Mouse (Mus musculus) forebrain, embryonic 12.5 days (tissue): ENCODE results near the gene Zfp324. TPM values are rescaled to one million over a fixed set of nuclear protein-coding genes. Genes with fewer than 3 reads are reported as not detected.
"Not testable (repeated sequence)": the region's sequence is repeated elsewhere in the genome, so short reads cannot be mapped to it uniquely, and the experiment has no call there.

Experiments used
- ATAC-seq: fragments of 200-750 bp; cut with Nextera tagmentation; 2 replicates; pipeline ENCODE4 v1.8.0; 2017; ENCODE audit warnings: moderate TSS enrichment; ENCODE audit not compliant: low FRiP score
- H3K27ac ChIP-seq: fragments of 300-500 bp; sonication (generic); 2 replicates; pipeline ENCODE4 v1.5.1; 2016; ENCODE audit warnings: mild to moderate bottlenecking
- H3K27me3 ChIP-seq: fragments of 300-500 bp; sonication (generic); 2 replicates; pipeline ENCODE4 v1.6.1; 2016; ENCODE audit warnings: mild to moderate bottlenecking
- H3K36me3 ChIP-seq: fragments of 300-500 bp; sonication (generic); replicated peaks from 2 replicates; pipeline ENCODE4 v1.6.1; 2016; ENCODE audit warnings: mild to moderate bottlenecking
- H3K4me1 ChIP-seq: fragments of 300-500 bp; sonication (generic); 2 replicates; pipeline ENCODE4 v1.6.1; 2016
- H3K4me2 ChIP-seq: fragments of 300-500 bp; sonication (generic); 2 replicates; pipeline ENCODE4 v1.6.1; 2016; ENCODE audit warnings: mild to moderate bottlenecking, moderate library complexity
- H3K4me3 ChIP-seq: fragments of 300-500 bp; sonication (generic); replicated peaks from 2 replicates; pipeline ENCODE4 v1.5.1; 2016; ENCODE audit warnings: mild to moderate bottlenecking
- H3K9ac ChIP-seq: fragments of 300-500 bp; sonication (generic); 2 replicates; pipeline ENCODE4 v1.6.1; 2016; ENCODE audit warnings: mild to moderate bottlenecking
- H3K9me3 ChIP-seq: fragments of 300-500 bp; sonication (generic); 2 replicates; pipeline ENCODE4 v1.6.1; 2016
- WGBS: fragments of 180-500 bp; shearing (Covaris S2); methylation state at CpG from one replicate; pipeline ENCODE4 v1.1.7; 2016; 5-methylcytosine and 5-hydroxymethylcytosine counted together
- polyA plus RNA-seq: library from polyadenylated mRNA; unstranded; fragments of >200 nt; fragmentation: Nextera tagmentation; extraction: Ambion mirVana; gene quantifications from 2 replicates; pipeline ENCODE4 v1.2.1, GENCODE M21; 2016

Zfp324 gene
- 11.3 and 12.4 TPM in 2 replicates for polyA plus RNA-seq

- peak within 1 kb of the TSS; percentile 90 for H3K4me2 ChIP-seq
- H3K4me3 ChIP-seq = peak within 1 kb of the TSS; percentile 68
- H3K9me3 ChIP-seq = no peaks in the 10 kb centered on the region
- peaks cover 30% of the 10 kb centered on the region for H3K4me1 ChIP-seq
- WGBS = under 1% methylated on average over 23 of the region's 23 CpGs
- H3K9ac ChIP-seq = peak within 1 kb of the TSS; percentile 92
- H3K27ac ChIP-seq = peak within 1 kb of the TSS; percentile 90
- H3K27me3 ChIP-seq = no peaks in the 10 kb centered on the region
- peak; percentile 95 for ATAC-seq
- H3K36me3 ChIP-seq = peaks cover 22% of the 10 kb centered on the region
Observed at GRCm38 (mm10) chr7:12965678-12966091, at the start of gene Zfp324. TSS of gene Zfp324 (plus strand) at chr7:12965838.

- not testable (repeated sequence) for ATAC-seq, H3K9ac ChIP-seq, H3K4me3 ChIP-seq, H3K27me3 ChIP-seq, H3K27ac ChIP-seq, H3K9me3 ChIP-seq
- H3K4me2 ChIP-seq = 0 out of 2 replicates have a peak overlapping the region, but pooled peaks have one; percentile 82
- H3K4me1 ChIP-seq = peaks cover 18% of the 10 kb centered on the region
- H3K36me3 ChIP-seq = peaks cover 26% of the 10 kb centered on the region
- WGBS = 95% methylated on average over 7 of the region's 8 CpGs
Observed at GRCm38 (mm10) chr7:12920495-12920894, 45.1 kb upstream of the Zfp324 start.

GRCm38 (mm10) chr7:12921318-12921704 lies 44.3 kb upstream of the Zfp324 start:
- 0% methylated on average over 3 of the region's 3 CpGs for WGBS
- Histone ChIP-seq H3K4me3 (peak overlapping the region; percentile 88), H3K9me3 (no peaks in the 10 kb centered on the region), H3K4me2 (peak overlapping the region; percentile 82), H3K27me3 (peaks cover 11% of the 10 kb centered on the region), H3K36me3 (peaks cover 34% of the 10 kb centered on the region), H3K27ac (peak overlapping the region; percentile 89), H3K4me1 (peaks cover 18% of the 10 kb centered on the region), H3K9ac (peak overlapping the region; percentile 80)
- ATAC-seq = peak; percentile 0; the same call in 1 of the 2 replicates

DNA sequence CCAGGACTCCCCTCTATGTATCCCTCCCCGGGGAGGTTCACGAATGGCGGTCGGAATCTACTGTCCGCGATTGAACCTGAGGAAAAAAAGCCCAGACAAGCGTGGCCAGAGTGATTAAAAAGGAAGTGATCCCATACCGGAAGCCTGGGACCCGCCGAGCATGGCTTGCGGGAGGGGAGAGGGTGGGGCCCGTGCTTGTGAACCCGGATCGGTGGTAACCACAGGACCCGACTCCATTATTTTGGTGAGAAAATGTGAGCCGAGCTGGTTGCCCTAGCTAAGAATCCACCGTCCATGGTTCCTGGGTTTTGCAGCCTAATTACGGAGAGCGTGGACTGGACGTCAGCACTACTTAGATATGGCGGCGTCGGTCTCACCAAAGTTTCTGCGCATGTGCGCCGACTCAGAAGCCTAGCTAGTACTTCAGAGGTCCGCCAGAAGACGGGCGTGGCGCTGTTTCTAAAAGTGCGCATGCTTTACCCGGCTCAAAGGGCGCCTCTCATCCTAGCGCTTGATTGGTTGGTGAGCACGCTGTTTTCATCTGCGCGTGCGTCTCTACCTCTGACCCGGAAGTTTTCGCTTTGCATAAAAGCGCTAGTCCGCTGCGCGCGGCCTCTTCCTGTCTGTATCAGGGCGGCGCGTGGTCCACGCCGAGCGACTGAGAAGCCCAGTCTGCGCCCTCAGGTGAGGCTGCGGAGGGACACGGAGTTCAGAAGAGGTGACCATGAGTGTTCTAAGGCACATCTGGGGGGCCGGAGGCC lies 43.8 kb upstream of the Zfp324 start, which contains the start of gene Rps5:
Gene Rps5, plus strand, starts transcription at position 586 of the 761 bp plus-strand sequence.
- peak within 1 kb of the TSS; percentile 93 for H3K4me2 ChIP-seq
- H3K9me3 ChIP-seq = no peaks in the 10 kb centered on the region
- peaks cover 17% of the 10 kb centered on the region for H3K27me3 ChIP-seq
- under 1% methylated on average over 55 of the region's 55 CpGs for WGBS
- H3K4me3 ChIP-seq = peak within 1 kb of the TSS; percentile 88
- ATAC-seq = peak; percentile 99
- H3K4me1 ChIP-seq = peaks cover 18% of the 10 kb centered on the region
- peak within 1 kb of the TSS; percentile 83 for H3K9ac ChIP-seq
- H3K27ac ChIP-seq = peak within 1 kb of the TSS; percentile 89
- H3K36me3 ChIP-seq = peaks cover 40% of the 10 kb centered on the region

DNA sequence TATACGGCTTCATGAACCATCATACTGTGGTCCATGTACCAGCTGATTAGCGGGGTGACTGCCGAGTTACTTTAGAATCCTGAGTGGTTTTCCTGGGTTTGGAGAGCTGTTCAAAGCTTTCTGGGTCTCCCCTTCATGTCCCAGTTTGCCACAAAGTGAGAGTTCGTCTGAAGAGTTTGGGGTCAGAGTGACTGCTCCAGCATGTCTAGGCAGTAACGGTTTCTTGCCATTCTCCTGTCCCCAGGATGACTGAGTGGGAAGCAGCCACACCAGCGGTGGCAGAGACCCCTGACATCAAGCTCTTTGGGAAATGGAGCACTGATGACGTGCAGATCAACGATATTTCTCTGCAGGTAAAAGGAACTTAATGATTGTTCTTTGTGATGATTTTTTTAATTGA lies 42.9 kb upstream of the Zfp324 start:
- WGBS = 4% methylated on average over 8 of the region's 8 CpGs
- peaks cover 45% of the 10 kb centered on the region for H3K36me3 ChIP-seq
- ATAC-seq = 0 out of 2 replicates have a peak, but pooled peaks have one; percentile 0
- no peaks in the 10 kb centered on the region for H3K9me3 ChIP-seq
- H3K4me1 ChIP-seq = peaks cover 19% of the 10 kb centered on the region
- H3K27me3 ChIP-seq = peaks cover 25% of the 10 kb centered on the region
- H3K27ac ChIP-seq = 0 out of 2 replicates have a peak overlapping the region, but pooled peaks have one; percentile 19
- peak overlapping the region; percentile 93 for H3K4me2 ChIP-seq
- peak overlapping the region; percentile 83 for H3K9ac ChIP-seq
- H3K4me3 ChIP-seq = peak overlapping the region; percentile 88

DNA sequence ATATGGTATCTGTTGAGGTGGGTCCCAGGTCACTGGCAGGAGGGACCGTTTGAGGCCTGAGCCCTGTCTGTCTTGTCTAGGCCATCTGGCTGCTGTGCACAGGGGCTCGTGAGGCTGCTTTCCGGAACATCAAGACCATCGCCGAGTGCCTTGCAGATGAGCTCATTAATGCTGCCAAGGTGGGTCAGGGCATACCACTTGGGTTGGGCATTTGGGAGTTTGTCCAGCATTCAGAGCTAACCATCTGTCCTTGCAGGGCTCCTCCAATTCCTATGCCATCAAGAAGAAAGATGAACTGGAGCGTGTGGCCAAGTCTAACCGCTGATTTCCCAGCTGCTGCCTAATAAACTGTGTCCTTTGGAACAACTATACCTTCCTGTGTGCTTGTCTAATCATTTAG lies 39.3 kb upstream of the Zfp324 start:
- Histone ChIP-seq H3K36me3 (peaks cover 49% of the 10 kb centered on the region), H3K27me3 (peaks cover 42% of the 10 kb centered on the region), H3K27ac (no peak overlapping the region), H3K9ac (no peak overlapping the region), H3K4me2 (no peak overlapping the region), H3K9me3 (no peaks in the 10 kb centered on the region), H3K4me1 (peaks cover 22% of the 10 kb centered on the region), H3K4me3 (no peak overlapping the region)
- 84% methylated on average over 7 of the region's 7 CpGs for WGBS
- ATAC-seq = no peak

DNA sequence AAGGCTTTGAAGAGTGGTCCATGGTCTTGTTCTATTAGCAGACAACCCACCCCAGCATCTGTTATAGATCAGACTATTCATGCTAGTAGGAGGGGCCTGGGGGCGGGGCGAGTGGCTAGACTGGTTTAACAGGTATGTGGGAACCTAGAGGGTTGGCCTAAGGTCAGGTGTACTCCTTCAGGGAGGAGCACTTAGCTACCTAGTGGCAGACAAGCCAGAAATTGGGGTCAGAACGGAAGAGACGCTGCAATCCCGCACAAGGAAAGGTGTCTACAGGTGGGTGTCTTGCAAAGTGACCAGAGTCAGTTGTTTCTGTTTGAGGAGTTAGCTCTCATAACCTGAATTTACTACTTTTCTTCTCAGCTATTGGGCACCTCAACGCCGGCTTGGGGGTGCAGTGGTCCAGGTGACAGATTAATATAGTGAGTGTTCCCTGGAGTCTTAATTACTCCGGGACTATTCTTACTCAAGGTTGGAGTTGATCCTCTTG lies 38.4 kb upstream of the Zfp324 start, which contains the start of gene Rnf225:
Gene Rnf225, plus strand, starts transcription at position 226 of the 490 bp plus-strand sequence.
- Histone ChIP-seq H3K4me2 (peak within 1 kb of the TSS; percentile 50), H3K27ac (no peak within 1 kb of the TSS), H3K9me3 (no peaks in the 10 kb centered on the region), H3K27me3 (peaks cover 42% of the 10 kb centered on the region), H3K4me1 (peaks cover 22% of the 10 kb centered on the region), H3K9ac (peak within 1 kb of the TSS; percentile 33; the same call in 1 of the 2 replicates), H3K36me3 (peaks cover 49% of the 10 kb centered on the region), H3K4me3 (peak within 1 kb of the TSS; percentile 18)
- WGBS = 29% methylated on average over 8 of the region's 8 CpGs
- no peak for ATAC-seq

- peak; percentile 31; the same call in 1 of the 2 replicates for ATAC-seq
- Histone ChIP-seq H3K27ac (no peak overlapping the region), H3K4me2 (peak overlapping the region; percentile 50), H3K9ac (peak overlapping the region; percentile 33; the same call in 1 of the 2 replicates), H3K4me1 (peaks cover 19% of the 10 kb centered on the region), H3K36me3 (peaks cover 48% of the 10 kb centered on the region), H3K27me3 (peaks cover 42% of the 10 kb centered on the region), H3K4me3 (peak overlapping the region; percentile 18), H3K9me3 (no peaks in the 10 kb centered on the region)
- 5% methylated on average over 61 of the region's 65 CpGs for WGBS
Observed at GRCm38 (mm10) chr7:12927693-12928589, 37.7 kb upstream of the Zfp324 start.

DNA sequence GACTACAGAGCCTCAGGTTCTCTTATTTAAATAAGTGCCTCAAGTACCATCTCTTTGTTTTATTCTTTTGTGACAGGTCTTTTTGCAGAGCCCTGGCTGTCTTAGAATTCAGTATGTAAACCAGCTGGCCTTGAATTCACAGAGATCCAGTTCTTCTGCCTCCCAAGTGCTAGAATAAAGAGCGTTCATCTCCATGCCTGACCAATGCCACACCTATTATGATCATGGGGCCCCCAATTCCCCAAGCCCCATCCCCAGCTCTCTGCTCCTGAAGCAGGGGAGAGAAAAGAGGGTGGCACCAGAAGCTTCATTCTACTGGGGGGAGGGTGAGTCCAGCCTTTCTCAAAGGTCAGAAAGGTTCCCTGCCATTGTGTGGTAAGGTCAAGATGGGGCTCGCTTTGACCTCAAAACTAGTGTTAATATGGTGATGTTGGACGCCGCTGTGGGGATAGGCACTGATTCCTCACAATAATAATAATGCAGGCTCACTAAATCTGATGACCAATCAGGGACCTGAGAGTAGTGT lies 32.0 kb upstream of the Zfp324 start:
- Histone ChIP-seq H3K36me3 (0 out of 2 replicates have a peak, but pooled peaks cover 4% of the 10 kb centered on the region), H3K4me3 (no peak overlapping the region), H3K27ac (no peak overlapping the region), H3K4me1 (no peaks in the 10 kb centered on the region), H3K27me3 (peaks cover 10% of the 10 kb centered on the region), H3K9me3 (no peaks in the 10 kb centered on the region), H3K9ac (no peak overlapping the region), H3K4me2 (no peak overlapping the region)
- ATAC-seq = no peak
- WGBS = 65% methylated on average over 4 of the region's 4 CpGs

- no peak overlapping the region for H3K4me3 ChIP-seq
- WGBS = 77% methylated on average over 3 of the region's 3 CpGs
- no peak for ATAC-seq
- no peaks in the 10 kb centered on the region for H3K36me3 ChIP-seq
- H3K9ac ChIP-seq = no peak overlapping the region
- no peak overlapping the region for H3K27ac ChIP-seq
- no peak overlapping the region for H3K4me2 ChIP-seq
- H3K27me3 ChIP-seq = peaks cover 3% of the 10 kb centered on the region; the same call in 1 of the 2 replicates
- H3K9me3 ChIP-seq = no peaks in the 10 kb centered on the region
- no peaks in the 10 kb centered on the region for H3K4me1 ChIP-seq
Observed at GRCm38 (mm10) chr7:12934808-12935207, 30.8 kb upstream of the Zfp324 start.

DNA sequence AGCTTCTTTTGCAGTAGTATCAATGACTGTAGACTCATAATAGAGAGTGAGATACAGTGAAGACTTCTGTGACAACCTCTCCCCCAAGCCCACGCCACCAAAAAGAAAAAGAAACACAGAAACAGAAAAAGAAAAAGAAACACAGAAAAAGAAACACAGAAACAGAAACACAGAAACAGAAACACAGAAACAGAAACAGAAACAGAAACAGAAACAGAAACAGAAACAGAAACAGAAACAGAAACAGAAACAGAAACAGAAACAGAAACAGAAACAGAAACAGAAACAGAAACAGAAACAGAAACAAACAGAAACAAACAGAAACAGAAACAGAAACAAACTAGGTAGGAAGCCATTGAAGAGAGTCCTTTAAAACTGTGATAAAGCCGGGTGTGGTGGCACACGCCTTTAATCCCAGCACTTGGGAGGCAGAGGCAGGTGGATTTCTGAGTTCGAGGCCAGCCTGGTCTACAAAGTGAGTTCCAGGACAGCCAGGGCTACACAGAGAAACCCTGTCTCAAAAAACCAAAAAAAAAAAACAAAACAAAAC lies 28.3 kb upstream of the Zfp324 start:
- H3K4me3 ChIP-seq, H3K36me3 ChIP-seq, H3K4me1 ChIP-seq, H3K27ac ChIP-seq, H3K27me3 ChIP-seq, ATAC-seq, H3K9me3 ChIP-seq, H3K9ac ChIP-seq, H3K4me2 ChIP-seq: not testable (repeated sequence)
- 79% methylated on average over 4 of the region's 4 CpGs for WGBS
